In genomic region chr8:48842991-48843930, GRCm38 (mm10) we compare ENCODE assay signal across 7 mouse cellular contexts. TPM values are rescaled to one million over a fixed set of nuclear protein-coding genes. Genes with fewer than 3 reads are reported as not detected.
DNase-seq lines count a peak whose midpoint lies in the region; ATAC-seq and TF ChIP-seq lines count a peak whose summit lies in the region.

No protein-coding gene starts in this region.

- peak overlapping the region; percentile 78 for H3K9ac ChIP-seq in ES-E14 (ENCODE audit: insufficient read depth, low read depth, low read length, poor library complexity, severe bottlenecking)
- peak overlapping the region; percentile 80 for H3K9ac ChIP-seq in hindbrain, embryonic 13.5 days
- H3K9ac ChIP-seq in midbrain, embryonic 13.5 days (replicated peaks) = peak overlapping the region; percentile 91
- peak overlapping the region; percentile 90 for H3K9ac ChIP-seq in stomach, embryonic 16.5 days (ENCODE audit: low read length)

- H3K4me3 ChIP-seq in ES-E14 (ENCODE audit: insufficient read depth in 1 of 2, low read depth in 1 of 2, low read length in 2 of 2, poor library complexity in 1 of 2, severe bottlenecking in 1 of 2) = peak overlapping the region; percentile 90 to 98
- H3K4me3 ChIP-seq in hindbrain, embryonic 13.5 days = peak overlapping the region; percentile 77
- H3K4me3 ChIP-seq in midbrain, embryonic 13.5 days (replicated peaks) = peak overlapping the region; percentile 71
- H3K4me3 ChIP-seq in stomach, embryonic 16.5 days (replicated peaks; ENCODE audit: low read length) = peak overlapping the region; percentile 81

- in situ Hi-C loops in ES-E14 (cut with MboI; ENCODE audit: low sequenced_read_pairs in 2 of 2, unreplicated experiment in 2 of 2) = no loop called here

- H3K27ac ChIP-seq in ES-E14 (ENCODE audit: insufficient read depth, low read depth, low read length, poor library complexity, severe bottlenecking) = no peak overlapping the region
- peak overlapping the region; percentile 87 for H3K27ac ChIP-seq in hindbrain, embryonic 13.5 days
- H3K27ac ChIP-seq in midbrain, embryonic 13.5 days = peak overlapping the region; percentile 92
- H3K27ac ChIP-seq in stomach, embryonic 16.5 days (ENCODE audit: low read length) = peak overlapping the region; percentile 78

- peaks cover 39% of the 10 kb centered on the region for H3K27me3 ChIP-seq in hindbrain, embryonic 13.5 days
- peaks cover 52% of the 10 kb centered on the region for H3K27me3 ChIP-seq in midbrain, embryonic 13.5 days
- peaks cover 11% of the 10 kb centered on the region; the same call in 1 of the 2 replicates for H3K27me3 ChIP-seq in stomach, embryonic 16.5 days (ENCODE audit: control insufficient read depth, insufficient read depth, low read length)

- DNase-seq in ES-E14 (ENCODE audit: low read depth, low spot score) = no peak
- peak; percentile 38 for DNase-seq in adrenal gland, postnatal 25 days
- DNase-seq in left cerebral cortex, postnatal 25 days (ENCODE audit: low spot score in 2 of 2) = peak; percentile 55 to 60

- intact Hi-C loops in left cerebral cortex, postnatal 25 days (cut with DNase I) = loop anchor here (5.0 to 10.0 kb wide), 2 partner anchors 286 to 618 kb away; no protein-coding TSS in a partner anchor

- WGBS in hindbrain, embryonic 13.5 days = under 1% methylated on average over 69 of the region's 93 CpGs
- under 1% methylated on average over 64 of the region's 93 CpGs for WGBS in midbrain, embryonic 13.5 days
- under 1% methylated on average over 71 of the region's 93 CpGs for WGBS in stomach, embryonic 16.5 days

- 0 out of 4 replicates have a peak, but pooled peaks cover 0 to 4% of the 10 kb centered on the region in 2 experiments for H3K4me1 ChIP-seq in ES-E14 (ENCODE audit: control insufficient read depth in 2 of 2, insufficient read depth in 2 of 2, low read length in 2 of 2, poor library complexity in 1 of 2)
- H3K4me1 ChIP-seq in hindbrain, embryonic 13.5 days (replicated peaks) = peaks cover 37% of the 10 kb centered on the region
- H3K4me1 ChIP-seq in midbrain, embryonic 13.5 days (replicated peaks) = peaks cover 48% of the 10 kb centered on the region
- H3K4me1 ChIP-seq in stomach, embryonic 16.5 days (ENCODE audit: control insufficient read depth, insufficient read depth, low read length) = peaks cover 3% of the 10 kb centered on the region

- peak; percentile 68 for ATAC-seq in frontal cortex, adult (ENCODE audit: low TSS enrichment)
- ATAC-seq in hindbrain, embryonic 13.5 days (ENCODE audit: low FRiP score) = peak; percentile 88
- ATAC-seq in midbrain, embryonic 13.5 days = peak; percentile 85
- peak; percentile 77 for ATAC-seq in stomach, embryonic 16.5 days (ENCODE audit: insufficient read depth, low FRiP score)

- no peaks in the 10 kb centered on the region for H3K9me3 ChIP-seq in ES-E14 (ENCODE audit: control insufficient read depth, insufficient read depth, low read depth, low read length)
- no peaks in the 10 kb centered on the region for H3K9me3 ChIP-seq in hindbrain, embryonic 13.5 days
- no peaks in the 10 kb centered on the region for H3K9me3 ChIP-seq in midbrain, embryonic 13.5 days
- no peaks in the 10 kb centered on the region for H3K9me3 ChIP-seq in stomach, embryonic 16.5 days (replicated peaks; ENCODE audit: control insufficient read depth, low read length)

- no peaks in the 10 kb centered on the region for H3K36me3 ChIP-seq in ES-E14 (ENCODE audit: control insufficient read depth, insufficient read depth, low read length, poor library complexity, severe bottlenecking)
- H3K36me3 ChIP-seq in hindbrain, embryonic 13.5 days = no peaks in the 10 kb centered on the region
- no peaks in the 10 kb centered on the region for H3K36me3 ChIP-seq in midbrain, embryonic 13.5 days
- no peaks in the 10 kb centered on the region for H3K36me3 ChIP-seq in stomach, embryonic 16.5 days (ENCODE audit: control insufficient read depth, insufficient read depth, low read length)

- H3K4me2 ChIP-seq in hindbrain, embryonic 13.5 days = peak overlapping the region; percentile 91
- peak overlapping the region; percentile 92 for H3K4me2 ChIP-seq in midbrain, embryonic 13.5 days (replicated peaks)
- peak overlapping the region; percentile 78 for H3K4me2 ChIP-seq in stomach, embryonic 16.5 days (ENCODE audit: low read depth, low read length)

TF ChIP-seq in ES-E14, 5 proteins besides CTCF, POLR2A, EP300 and RAD21:
- no peak for TF ChIP-seq ZC3H11A (IDR thresholded peaks at IDR 0.05; ENCODE audit: borderline replicate concordance, low read depth, low read length)
- TF ChIP-seq ZNF384 (IDR thresholded peaks at IDR 0.05; ENCODE audit: low read depth, low read length) = no peak
- TF ChIP-seq CHD2 (IDR thresholded peaks at IDR 0.05; ENCODE audit: low read depth, low read length) = no peak
- TF ChIP-seq MAFK (IDR thresholded peaks at IDR 0.05; ENCODE audit: insufficient read depth, low read depth, low read length) = no peak
- no peak for TF ChIP-seq HCFC1 (IDR thresholded peaks at IDR 0.05; ENCODE audit: borderline replicate concordance, insufficient read depth, low read length)

RNA-seq across cellular contexts. Expression of gene Tenm3, which starts 0.5 kb away (rescaled TPM):
- total RNA-seq in ES-E14 (2012; rRNA removed) = 33.5 and 53.0 TPM in 2 replicates
- 31.4 and 42.5 TPM in 2 replicates for total RNA-seq in adrenal gland, postnatal 25 days (2021)
- polyA plus RNA-seq in hindbrain, embryonic 13.5 days (2015; fragmentation: Nextera tagmentation; extraction: Ambion mirVana) = 35.7 and 38.4 TPM in 2 replicates
- total RNA-seq in left cerebral cortex, postnatal 25 days (2021) = 10 to 100 TPM; 62.2 to 70.6 TPM
- polyA plus RNA-seq in midbrain, embryonic 13.5 days (2015; fragmentation: Nextera tagmentation; extraction: Ambion mirVana) = 41.3 and 57.1 TPM in 2 replicates
- 12.5 and 13.0 TPM in 2 replicates for polyA plus RNA-seq in stomach, embryonic 16.5 days (2015; fragmentation: Nextera tagmentation; extraction: Ambion mirVana)
